Mouse (Mus musculus): Measurements from ENCODE around the gene Tff1.
A peak's percentile ranks its signal among the peaks of the same experiment; 100 is the strongest.

Gene Tff1

GRCm38 (mm10) chr17:31165127-31165526, at the start of gene Tff1:
TSS of gene Tff1 (minus strand) at chr17:31165277.
- no peak for DNase-seq (ENCODE audit: low read depth, low spot score)

GRCm38 (mm10) chr17:31211881-31212280, 46.8 kb upstream of the Tff1 start:
- DNase-seq (ENCODE audit: low read depth, low spot score), result peak; percentile 95

- DNase-seq (ENCODE audit: low read depth, low spot score), result no peak
These were observed 45.2 kb upstream of the Tff1 start for GRCm38 (mm10) chr17:31210299-31210698.

GRCm38 (mm10) chr17:31209376-31209930, 44.4 kb upstream of the Tff1 start:
- no peak for DNase-seq (ENCODE audit: low read depth, low spot score)

GRCm38 (mm10) chr17:31208654-31209053, 43.6 kb upstream of the Tff1 start:
- no peak for DNase-seq (ENCODE audit: low read depth, low spot score)

- no peak for DNase-seq (ENCODE audit: low read depth, low spot score)
These were observed 42.8 kb upstream of the Tff1 start, which contains the start of gene Ubash3a for GRCm38 (mm10) chr17:31207771-31208334. TSS of gene Ubash3a (plus strand) at chr17:31207873.

GRCm38 (mm10) chr17:31198877-31199276, 33.8 kb upstream of the Tff1 start, which contains the start of gene Tmprss3:
TSS of gene Tmprss3 (minus strand) at chr17:31198977.
- DNase-seq (ENCODE audit: low read depth, low spot score), result no peak

- DNase-seq (ENCODE audit: low read depth, low spot score), result no peak
These were observed 31.2 kb upstream of the Tff1 start for GRCm38 (mm10) chr17:31196283-31196682.

- DNase-seq (ENCODE audit: low read depth, low spot score), result no peak
These were observed 30.1 kb upstream of the Tff1 start for GRCm38 (mm10) chr17:31195207-31195606.

GRCm38 (mm10) chr17:31193360-31193759, 28.3 kb upstream of the Tff1 start:
- no peak for DNase-seq (ENCODE audit: low read depth, low spot score)

GRCm38 (mm10) chr17:31192663-31193062, 27.6 kb upstream of the Tff1 start:
- no peak for DNase-seq (ENCODE audit: low read depth, low spot score)

- no peak for DNase-seq (ENCODE audit: low read depth, low spot score)
These were observed 26.7 kb upstream of the Tff1 start for GRCm38 (mm10) chr17:31191825-31192224.

- DNase-seq (ENCODE audit: low read depth, low spot score), result peak; percentile 66
These were observed 22.3 kb upstream of the Tff1 start for GRCm38 (mm10) chr17:31187370-31187769.

- no peak for DNase-seq (ENCODE audit: low read depth, low spot score)
These were observed 19.4 kb upstream of the Tff1 start for GRCm38 (mm10) chr17:31184269-31184990.

GRCm38 (mm10) chr17:31183180-31183974, 18.3 kb upstream of the Tff1 start:
- no peak for DNase-seq (ENCODE audit: low read depth, low spot score)

- DNase-seq (ENCODE audit: low read depth, low spot score), result no peak
These were observed 16.4 kb upstream of the Tff1 start for GRCm38 (mm10) chr17:31181490-31181889.

- no peak for DNase-seq (ENCODE audit: low read depth, low spot score)
These were observed 11.2 kb upstream of the Tff1 start for GRCm38 (mm10) chr17:31176321-31176720.

GRCm38 (mm10) chr17:31169796-31170195, 4.7 kb upstream of the Tff1 start:
- DNase-seq (ENCODE audit: low read depth, low spot score), result no peak

- DNase-seq (ENCODE audit: low read depth, low spot score), result no peak
These were observed 1.3 kb downstream of the Tff1 start for GRCm38 (mm10) chr17:31163821-31164220.

GRCm38 (mm10) chr17:31162607-31163006, 2.5 kb downstream of the Tff1 start:
- no peak for DNase-seq (ENCODE audit: low read depth, low spot score)

GRCm38 (mm10) chr17:31160291-31160690, 4.8 kb downstream of the Tff1 start:
- no peak for DNase-seq (ENCODE audit: low read depth, low spot score)

- DNase-seq (ENCODE audit: low read depth, low spot score), result peak; percentile 83
These were observed 7.2 kb downstream of the Tff1 start for GRCm38 (mm10) chr17:31157921-31158320.

Measured in R1 (cell line).